Mouse (Mus musculus): ENCODE data around the gene Fars2. TPM values are rescaled to one million over a fixed set of nuclear protein-coding genes. Genes with fewer than 3 reads are reported as not detected.

The Fars2 gene
- polyA plus RNA-seq (2015; fragmentation: Nextera tagmentation; extraction: Ambion mirVana): 29.2 and 32.2 TPM in 2 replicates

DNA sequence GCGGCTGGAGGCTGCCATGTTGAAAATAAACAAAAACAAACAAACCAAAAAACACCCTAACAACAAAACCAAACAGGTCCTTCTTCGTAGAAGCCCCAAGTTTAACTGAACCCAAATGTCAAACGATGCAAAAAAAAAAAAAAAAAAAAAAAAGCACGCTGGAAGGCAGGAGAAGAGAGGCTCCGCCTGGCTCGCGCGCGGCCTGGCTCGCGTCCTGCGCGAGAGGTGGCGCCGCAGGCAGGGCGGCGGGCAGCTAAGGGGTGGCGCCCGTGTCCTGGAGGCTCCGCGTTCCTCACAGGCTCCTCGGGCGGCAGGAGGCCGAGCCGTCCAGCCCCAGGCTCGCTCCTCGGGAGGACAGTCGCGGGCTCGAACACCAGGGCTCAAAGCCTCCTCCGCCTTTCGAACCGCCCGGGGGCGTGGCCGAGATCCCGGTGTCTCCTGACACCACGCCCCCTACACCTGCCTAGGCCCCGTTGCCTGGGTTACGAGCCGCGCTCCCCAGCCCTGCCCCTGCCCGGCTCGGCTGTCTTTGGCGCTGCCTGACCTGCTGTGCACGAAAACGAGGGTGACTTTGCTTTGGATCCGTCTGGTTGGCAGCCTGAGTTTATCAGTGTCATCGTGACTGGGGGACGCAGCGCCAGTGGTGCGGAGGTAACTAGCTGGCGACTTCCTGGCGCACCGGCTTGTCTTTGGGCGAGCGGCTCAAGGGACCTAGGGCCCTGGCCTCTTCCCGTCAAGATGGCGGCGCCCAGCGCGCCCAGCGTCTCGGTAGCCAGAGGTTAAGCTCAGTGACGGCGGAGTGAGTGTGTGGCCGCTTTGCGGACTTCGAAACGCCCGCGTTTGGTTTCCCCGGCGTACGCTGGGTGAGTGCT, at the start of gene Fars2, which contains the start of gene Lyrm4:
TSS of gene Fars2 (plus strand) at position 270 of the 872 bp plus-strand sequence.
TSS of gene Lyrm4 (minus strand) at position 384 of the 872 bp plus-strand sequence.
- Histone ChIP-seq H3K9me3 (ENCODE audit: control insufficient read depth, low read length) (no peaks in the 10 kb centered on the region), H3K9ac (replicated peaks; ENCODE audit: low read depth, low read length) (peak within 1 kb of the TSS; percentile 85), H3K27ac (ENCODE audit: low read length) (peak within 1 kb of the TSS; percentile 98), H3K27me3 (replicated peaks; ENCODE audit: control insufficient read depth, insufficient read depth, low read length) (no peaks in the 10 kb centered on the region), H3K4me3 (replicated peaks; ENCODE audit: low read length) (peak within 1 kb of the TSS; percentile 68), H3K4me1 (replicated peaks; ENCODE audit: control insufficient read depth, insufficient read depth, low read length) (peaks cover 14% of the 10 kb centered on the region; the same call in 1 of the 2 replicates), H3K4me2 (ENCODE audit: low read length) (peak within 1 kb of the TSS; percentile 73), H3K36me3 (ENCODE audit: control insufficient read depth, insufficient read depth) (no peaks in the 10 kb centered on the region)
- under 1% methylated on average over 72 of the region's 75 CpGs for WGBS
- ATAC-seq: peak; percentile 99

- 87% methylated on average over 3 of the region's 3 CpGs for WGBS
- no peak for ATAC-seq
These were observed 42.7 kb upstream of the Fars2 start for GRCm38 (mm10) chr13:36074484-36074883.

GRCm38 (mm10) chr13:36081591-36081990, 35.6 kb upstream of the Fars2 start:
- Histone ChIP-seq H3K4me2 (ENCODE audit: low read length) (no peak overlapping the region), H3K4me1 (replicated peaks; ENCODE audit: control insufficient read depth, insufficient read depth, low read length) (no peaks in the 10 kb centered on the region), H3K27me3 (replicated peaks; ENCODE audit: control insufficient read depth, insufficient read depth, low read length) (no peaks in the 10 kb centered on the region), H3K9me3 (ENCODE audit: control insufficient read depth, low read length) (no peaks in the 10 kb centered on the region), H3K4me3 (replicated peaks; ENCODE audit: low read length) (no peak overlapping the region), H3K9ac (replicated peaks; ENCODE audit: low read depth, low read length) (no peak overlapping the region), H3K36me3 (ENCODE audit: control insufficient read depth, insufficient read depth) (no peaks in the 10 kb centered on the region; the same call in 1 of the 2 replicates), H3K27ac (ENCODE audit: low read length) (no peak overlapping the region)
- 97% methylated on average over 3 of the region's 3 CpGs for WGBS
- ATAC-seq: no peak

More at GRCm38 (mm10) chr13:36074484-36074883, 42.7 kb upstream of the Fars2 start:
- H3K4me3 ChIP-seq (replicated peaks; ENCODE audit: low read length): no peak overlapping the region
- no peak overlapping the region for H3K27ac ChIP-seq (ENCODE audit: low read length)
- no peak overlapping the region for H3K9ac ChIP-seq (replicated peaks; ENCODE audit: low read depth, low read length)
- H3K36me3 ChIP-seq (ENCODE audit: control insufficient read depth, insufficient read depth): no peaks in the 10 kb centered on the region; the same call in 1 of the 2 replicates
- no peaks in the 10 kb centered on the region for H3K4me1 ChIP-seq (replicated peaks; ENCODE audit: control insufficient read depth, insufficient read depth, low read length)
- no peak overlapping the region for H3K4me2 ChIP-seq (ENCODE audit: low read length)
- no peaks in the 10 kb centered on the region for H3K9me3 ChIP-seq (ENCODE audit: control insufficient read depth, low read length)
- H3K27me3 ChIP-seq (replicated peaks; ENCODE audit: control insufficient read depth, insufficient read depth, low read length): no peaks in the 10 kb centered on the region

- no peak for ATAC-seq
- WGBS: 92% methylated on average over 3 of the region's 3 CpGs
- no peak overlapping the region for H3K4me2 ChIP-seq (ENCODE audit: low read length)
These were observed 32.5 kb upstream of the Fars2 start for GRCm38 (mm10) chr13:36084701-36085100.

GRCm38 (mm10) chr13:36085971-36086370, 31.2 kb upstream of the Fars2 start:
- H3K27ac ChIP-seq (ENCODE audit: low read length): no peak overlapping the region
- WGBS: 72% methylated on average over 3 of the region's 3 CpGs
- H3K4me3 ChIP-seq (replicated peaks; ENCODE audit: low read length): no peak overlapping the region
- H3K9me3 ChIP-seq (ENCODE audit: control insufficient read depth, low read length): no peaks in the 10 kb centered on the region
- ATAC-seq: no peak
- no peak overlapping the region for H3K4me2 ChIP-seq (ENCODE audit: low read length)
- H3K27me3 ChIP-seq (replicated peaks; ENCODE audit: control insufficient read depth, insufficient read depth, low read length): no peaks in the 10 kb centered on the region
- no peak overlapping the region for H3K9ac ChIP-seq (replicated peaks; ENCODE audit: low read depth, low read length)
- no peaks in the 10 kb centered on the region for H3K4me1 ChIP-seq (replicated peaks; ENCODE audit: control insufficient read depth, insufficient read depth, low read length)
- no peaks in the 10 kb centered on the region for H3K36me3 ChIP-seq (ENCODE audit: control insufficient read depth, insufficient read depth)

More at GRCm38 (mm10) chr13:36084701-36085100, 32.5 kb upstream of the Fars2 start:
- no peak overlapping the region for H3K9ac ChIP-seq (replicated peaks; ENCODE audit: low read depth, low read length)
- H3K36me3 ChIP-seq (ENCODE audit: control insufficient read depth, insufficient read depth): no peaks in the 10 kb centered on the region
- H3K4me1 ChIP-seq (replicated peaks; ENCODE audit: control insufficient read depth, insufficient read depth, low read length): no peaks in the 10 kb centered on the region
- no peaks in the 10 kb centered on the region for H3K9me3 ChIP-seq (ENCODE audit: control insufficient read depth, low read length)
- no peaks in the 10 kb centered on the region for H3K27me3 ChIP-seq (replicated peaks; ENCODE audit: control insufficient read depth, insufficient read depth, low read length)
- H3K27ac ChIP-seq (ENCODE audit: low read length): no peak overlapping the region
- no peak overlapping the region for H3K4me3 ChIP-seq (replicated peaks; ENCODE audit: low read length)

DNA sequence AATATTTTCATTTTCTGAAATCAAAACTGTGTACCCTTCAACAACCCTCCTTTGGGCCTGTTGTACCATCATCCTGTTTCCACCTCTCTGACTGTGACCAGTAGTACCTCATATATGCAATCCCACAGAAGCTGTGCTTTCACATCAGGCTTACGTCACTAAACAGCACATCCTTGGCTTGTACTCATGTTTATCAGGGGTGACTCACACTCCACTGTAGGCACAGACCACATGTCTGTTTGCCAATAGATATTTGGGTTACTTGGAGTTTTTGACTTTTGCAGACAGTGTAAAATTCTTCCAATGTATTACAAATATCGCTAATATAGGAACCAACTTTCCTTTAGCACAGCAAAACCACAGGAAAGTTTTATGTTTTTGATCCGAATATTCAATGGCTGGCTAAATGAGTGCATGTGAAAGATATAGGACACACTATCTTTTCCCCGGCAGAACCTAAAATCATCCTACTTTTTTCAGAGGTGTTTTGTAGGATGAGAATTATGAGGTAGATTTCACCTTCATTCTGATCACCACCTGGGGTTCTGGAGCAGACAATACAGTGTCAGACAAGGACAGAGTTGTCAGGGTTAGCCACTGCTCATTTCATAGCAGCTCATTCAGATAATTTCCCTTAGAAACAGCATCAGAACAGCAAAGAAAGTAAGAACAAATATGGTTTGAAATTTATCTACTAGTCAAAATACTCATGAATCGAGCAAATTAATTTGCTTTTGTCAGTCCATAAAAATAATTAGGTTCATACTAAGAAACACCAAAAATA, 30.4 kb upstream of the Fars2 start:
- no peak overlapping the region for H3K4me3 ChIP-seq (replicated peaks; ENCODE audit: low read length)
- no peak for ATAC-seq
- H3K9ac ChIP-seq (replicated peaks; ENCODE audit: low read depth, low read length): no peak overlapping the region
- no peaks in the 10 kb centered on the region for H3K4me1 ChIP-seq (replicated peaks; ENCODE audit: control insufficient read depth, insufficient read depth, low read length)
- no peaks in the 10 kb centered on the region for H3K9me3 ChIP-seq (ENCODE audit: control insufficient read depth, low read length)
- H3K36me3 ChIP-seq (ENCODE audit: control insufficient read depth, insufficient read depth): no peaks in the 10 kb centered on the region; the same call in 1 of the 2 replicates
- no peaks in the 10 kb centered on the region for H3K27me3 ChIP-seq (replicated peaks; ENCODE audit: control insufficient read depth, insufficient read depth, low read length)
- no peak overlapping the region for H3K4me2 ChIP-seq (ENCODE audit: low read length)
- 95% methylated on average over 5 of the region's 5 CpGs for WGBS
- no peak overlapping the region for H3K27ac ChIP-seq (ENCODE audit: low read length)

DNA sequence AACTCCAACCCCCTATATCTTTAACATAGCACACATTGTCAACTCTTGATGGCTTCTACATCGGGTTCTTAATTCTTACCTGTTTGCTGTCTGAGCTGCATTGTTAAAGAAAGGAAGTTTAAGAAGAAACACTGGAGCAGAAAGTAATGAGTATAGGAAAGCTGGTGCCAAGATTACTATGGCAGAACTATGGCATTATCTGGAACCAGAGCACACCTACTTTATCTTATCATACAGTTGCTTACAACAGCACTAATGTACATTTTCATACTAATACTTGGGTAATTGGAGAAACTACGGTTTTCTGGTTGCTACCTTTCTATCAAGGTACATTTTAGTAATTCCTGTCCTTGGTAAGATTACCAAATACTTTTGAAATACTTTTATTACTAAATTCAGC, 29.8 kb upstream of the Fars2 start:
- no peak overlapping the region for H3K9ac ChIP-seq (replicated peaks; ENCODE audit: low read depth, low read length)
- H3K4me1 ChIP-seq (replicated peaks; ENCODE audit: control insufficient read depth, insufficient read depth, low read length): no peaks in the 10 kb centered on the region
- ATAC-seq: no peak
- WGBS: 92% methylated on average over 2 of the region's 2 CpGs
- no peaks in the 10 kb centered on the region for H3K27me3 ChIP-seq (replicated peaks; ENCODE audit: control insufficient read depth, insufficient read depth, low read length)
- H3K4me2 ChIP-seq (ENCODE audit: low read length): no peak overlapping the region
- no peak overlapping the region for H3K27ac ChIP-seq (ENCODE audit: low read length)
- H3K9me3 ChIP-seq (ENCODE audit: control insufficient read depth, low read length): no peaks in the 10 kb centered on the region
- no peak overlapping the region for H3K4me3 ChIP-seq (replicated peaks; ENCODE audit: low read length)
- peaks cover 2% of the 10 kb centered on the region; the same call in 1 of the 2 replicates for H3K36me3 ChIP-seq (ENCODE audit: control insufficient read depth, insufficient read depth)

GRCm38 (mm10) chr13:36088168-36088567, 29.0 kb upstream of the Fars2 start:
- H3K36me3 ChIP-seq (ENCODE audit: control insufficient read depth, insufficient read depth): peaks cover 2% of the 10 kb centered on the region; the same call in 1 of the 2 replicates
- no peaks in the 10 kb centered on the region for H3K9me3 ChIP-seq (ENCODE audit: control insufficient read depth, low read length)
- no peak for ATAC-seq
- no peaks in the 10 kb centered on the region for H3K27me3 ChIP-seq (replicated peaks; ENCODE audit: control insufficient read depth, insufficient read depth, low read length)
- no peak overlapping the region for H3K27ac ChIP-seq (ENCODE audit: low read length)
- H3K9ac ChIP-seq (replicated peaks; ENCODE audit: low read depth, low read length): no peak overlapping the region
- 89% methylated on average over 4 of the region's 4 CpGs for WGBS
- no peak overlapping the region for H3K4me3 ChIP-seq (replicated peaks; ENCODE audit: low read length)
- H3K4me1 ChIP-seq (replicated peaks; ENCODE audit: control insufficient read depth, insufficient read depth, low read length): no peaks in the 10 kb centered on the region
- H3K4me2 ChIP-seq (ENCODE audit: low read length): no peak overlapping the region

All from forebrain, embryonic 16.5 days (tissue).